Mouse (Mus musculus): ENCODE results near the gene Spg21.

Gene Spg21

GRCm38 (mm10) chr9:65535789-65536469 lies 75.2 kb downstream of the Spg21 start:
- DNase-seq (ENCODE audit: low read depth, low spot score) = no peak

GRCm38 (mm10) chr9:65536491-65536890 lies 75.7 kb downstream of the Spg21 start:
- DNase-seq (ENCODE audit: low read depth, low spot score) = no peak
